Mouse (Mus musculus) limb, embryonic 13.5 days (tissue): ENCODE data around the gene Pgm5. TPM values are rescaled to one million over a fixed set of nuclear protein-coding genes. Genes with fewer than 3 reads are reported as not detected.

ENCODE experiments used
- ATAC-seq: fragments of 200-750 bp; cut with Nextera tagmentation; 2 replicates; pipeline ENCODE4 v1.8.0; 2017; ENCODE audit warnings: low read depth, moderate number of reproducible peaks, moderate TSS enrichment; ENCODE audit not compliant: low FRiP score
- H3K27ac ChIP-seq: fragments of 300-500 bp; sonication (generic); 2 replicates; pipeline ENCODE4 v1.5.1; 2015; ENCODE audit warnings: inconsistent platforms, mild to moderate bottlenecking, moderate library complexity
- H3K27me3 ChIP-seq: fragments of 300-500 bp; sonication (generic); 2 replicates; pipeline ENCODE4 v1.6.1; 2015; ENCODE audit warnings: mild to moderate bottlenecking, inconsistent platforms
- H3K36me3 ChIP-seq: fragments of 300-500 bp; sonication (generic); 2 replicates; pipeline ENCODE4 v1.6.1; 2015; ENCODE audit warnings: inconsistent platforms, mild to moderate bottlenecking, moderate library complexity
- H3K4me1 ChIP-seq: fragments of 300-500 bp; sonication (generic); 2 replicates; pipeline ENCODE4 v1.6.1; 2015; ENCODE audit warnings: inconsistent platforms
- H3K4me2 ChIP-seq: fragments of 300-500 bp; sonication (generic); replicated peaks from 2 replicates; pipeline ENCODE4 v1.6.1; 2015; ENCODE audit warnings: inconsistent platforms, mild to moderate bottlenecking, moderate library complexity
- H3K4me3 ChIP-seq: fragments of 300-500 bp; sonication (generic); 2 replicates; pipeline ENCODE4 v1.5.1; 2015; ENCODE audit warnings: moderate library complexity, mild to moderate bottlenecking, inconsistent platforms
- H3K9ac ChIP-seq: fragments of 300-500 bp; sonication (generic); 2 replicates; pipeline ENCODE4 v1.6.1; 2015; ENCODE audit warnings: mild to moderate bottlenecking, inconsistent platforms
- H3K9me3 ChIP-seq: fragments of 300-500 bp; sonication (generic); 2 replicates; pipeline ENCODE4 v1.6.1; 2016; ENCODE audit warnings: inconsistent platforms
- WGBS: fragments of 180-500 bp; shearing (Covaris S2); methylation state at CpG from one replicate; pipeline ENCODE4 v1.1.7; 2015; 5-methylcytosine and 5-hydroxymethylcytosine counted together
- polyA plus RNA-seq: library from polyadenylated mRNA; unstranded; fragments of >200 nt; fragmentation: Nextera tagmentation; extraction: Ambion mirVana; gene quantifications from 2 replicates; pipeline ENCODE4 v1.2.1, GENCODE M21; 2015

The Pgm5 gene
- polyA plus RNA-seq, 1 experiment from 2014 or later = 2.8 TPM

- no peaks in the 10 kb centered on the region for H3K27me3 ChIP-seq
- peaks cover 30% of the 10 kb centered on the region for H3K4me1 ChIP-seq
- H3K9me3 ChIP-seq = no peaks in the 10 kb centered on the region
- H3K4me3 ChIP-seq = no peak overlapping the region
- WGBS = 92% methylated on average over 7 of the region's 7 CpGs
- no peak overlapping the region for H3K4me2 ChIP-seq
- H3K36me3 ChIP-seq = no peaks in the 10 kb centered on the region
- no peak overlapping the region for H3K9ac ChIP-seq
- no peak for ATAC-seq
- no peak overlapping the region for H3K27ac ChIP-seq
Observed at GRCm38 (mm10) chr19:24752873-24753538, 108.6 kb downstream of the Pgm5 start.

DNA sequence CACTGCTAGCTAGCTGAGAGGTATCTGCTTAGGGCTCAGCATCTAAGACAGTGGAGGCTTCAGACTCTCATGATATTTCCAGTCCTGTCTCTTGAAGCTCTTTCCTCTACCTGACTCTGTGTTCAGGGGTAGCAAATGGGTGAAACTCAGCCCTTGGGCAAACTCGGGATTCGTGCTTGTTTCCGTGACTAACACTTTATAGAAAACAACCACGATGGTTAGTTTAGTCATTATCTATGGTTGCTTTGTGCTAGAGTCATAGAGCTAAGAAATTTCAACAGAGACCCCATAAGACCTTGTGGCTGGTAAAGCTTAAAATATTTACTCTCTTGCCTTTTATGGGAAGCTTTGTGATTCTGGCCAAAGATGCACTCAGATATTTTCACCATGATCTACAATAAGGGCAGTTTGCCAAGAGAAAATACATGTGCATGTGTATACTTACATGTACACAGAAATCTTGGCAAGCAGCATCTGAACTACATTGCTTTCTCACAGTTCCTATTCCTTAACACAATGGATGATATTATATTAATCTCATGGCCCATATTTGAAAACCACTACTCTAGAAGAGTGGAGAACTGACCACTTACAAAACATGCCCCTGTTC is 115.3 kb downstream of the Pgm5 start:
- H3K4me3 ChIP-seq = no peak overlapping the region
- 88% methylated on average over 4 of the region's 4 CpGs for WGBS
- no peak overlapping the region for H3K27ac ChIP-seq

DNA sequence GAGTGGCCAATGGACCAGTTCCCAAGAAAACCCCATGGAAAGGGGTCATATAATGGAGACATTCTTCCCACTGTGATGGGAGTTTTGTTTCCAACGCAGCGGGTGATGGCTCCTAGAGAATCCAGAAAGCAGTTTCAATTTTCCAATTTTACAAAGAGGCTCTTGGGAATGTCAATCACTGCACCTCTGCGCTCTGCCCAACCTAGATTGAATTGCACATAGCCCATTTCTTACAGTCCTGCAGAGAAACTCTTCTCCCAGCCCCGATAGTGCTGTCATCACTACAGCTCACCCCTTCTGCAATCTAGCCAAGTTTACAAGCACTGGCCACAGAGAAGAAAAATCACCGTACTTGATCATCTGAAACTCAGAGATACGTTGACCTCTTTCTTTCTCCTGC is 119.0 kb downstream of the Pgm5 start:
- no peak overlapping the region for H3K27ac ChIP-seq
- H3K9me3 ChIP-seq = no peaks in the 10 kb centered on the region
- H3K27me3 ChIP-seq = peaks cover 5% of the 10 kb centered on the region; the same call in 1 of the 2 replicates
- 0 out of 2 replicates have a peak, but pooled peaks cover 4% of the 10 kb centered on the region for H3K4me1 ChIP-seq
- no peak overlapping the region for H3K4me3 ChIP-seq
- no peak for ATAC-seq
- H3K4me2 ChIP-seq = no peak overlapping the region
- no peaks in the 10 kb centered on the region for H3K36me3 ChIP-seq
- WGBS = 82% methylated on average over 6 of the region's 6 CpGs
- H3K9ac ChIP-seq = no peak overlapping the region

More for the DNA sequence above, 115.3 kb downstream of the Pgm5 start:
- H3K4me1 ChIP-seq = no peaks in the 10 kb centered on the region
- H3K9ac ChIP-seq = no peak overlapping the region
- no peaks in the 10 kb centered on the region for H3K36me3 ChIP-seq
- ATAC-seq = no peak
- H3K27me3 ChIP-seq = no peaks in the 10 kb centered on the region
- H3K4me2 ChIP-seq = no peak overlapping the region
- no peaks in the 10 kb centered on the region for H3K9me3 ChIP-seq

- Histone ChIP-seq H3K4me3 (no peak overlapping the region), H3K27me3 (peaks cover 5% of the 10 kb centered on the region; the same call in 1 of the 2 replicates), H3K9ac (no peak overlapping the region), H3K36me3 (no peaks in the 10 kb centered on the region), H3K9me3 (no peaks in the 10 kb centered on the region), H3K4me2 (no peak overlapping the region), H3K4me1 (peaks cover 18% of the 10 kb centered on the region; the same call in 1 of the 2 replicates), H3K27ac (no peak overlapping the region)
- ATAC-seq = no peak
- WGBS = 72% methylated on average over 3 of the region's 3 CpGs
Observed at GRCm38 (mm10) chr19:24738786-24739185, 122.9 kb downstream of the Pgm5 start.

DNA sequence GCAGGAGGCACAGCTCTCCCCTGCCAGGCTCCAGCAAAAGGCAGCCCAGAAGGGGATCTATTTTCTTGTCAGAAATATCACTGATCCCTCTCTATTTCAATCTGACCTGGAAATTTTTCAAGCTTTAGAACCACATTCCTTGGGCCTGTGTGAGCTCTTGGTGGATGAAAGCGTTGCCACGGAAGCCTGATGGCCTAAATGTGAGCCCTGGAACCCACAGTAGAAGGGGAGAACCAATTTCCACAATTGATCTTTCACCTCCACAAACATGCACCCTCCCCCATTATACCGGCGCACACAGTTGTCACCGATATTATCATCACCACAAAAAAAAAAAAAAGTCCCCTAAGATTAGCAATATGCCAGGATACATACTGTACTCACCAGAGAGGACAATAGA is 123.6 kb downstream of the Pgm5 start:
- no peak overlapping the region for H3K9ac ChIP-seq
- H3K4me3 ChIP-seq = no peak overlapping the region
- H3K27me3 ChIP-seq = peaks cover 5% of the 10 kb centered on the region; the same call in 1 of the 2 replicates
- H3K4me1 ChIP-seq = peaks cover 18% of the 10 kb centered on the region; the same call in 1 of the 2 replicates
- no peak overlapping the region for H3K27ac ChIP-seq
- 87% methylated on average over 5 of the region's 5 CpGs for WGBS
- no peak overlapping the region for H3K4me2 ChIP-seq
- H3K9me3 ChIP-seq = no peaks in the 10 kb centered on the region
- no peak for ATAC-seq
- H3K36me3 ChIP-seq = no peaks in the 10 kb centered on the region

DNA sequence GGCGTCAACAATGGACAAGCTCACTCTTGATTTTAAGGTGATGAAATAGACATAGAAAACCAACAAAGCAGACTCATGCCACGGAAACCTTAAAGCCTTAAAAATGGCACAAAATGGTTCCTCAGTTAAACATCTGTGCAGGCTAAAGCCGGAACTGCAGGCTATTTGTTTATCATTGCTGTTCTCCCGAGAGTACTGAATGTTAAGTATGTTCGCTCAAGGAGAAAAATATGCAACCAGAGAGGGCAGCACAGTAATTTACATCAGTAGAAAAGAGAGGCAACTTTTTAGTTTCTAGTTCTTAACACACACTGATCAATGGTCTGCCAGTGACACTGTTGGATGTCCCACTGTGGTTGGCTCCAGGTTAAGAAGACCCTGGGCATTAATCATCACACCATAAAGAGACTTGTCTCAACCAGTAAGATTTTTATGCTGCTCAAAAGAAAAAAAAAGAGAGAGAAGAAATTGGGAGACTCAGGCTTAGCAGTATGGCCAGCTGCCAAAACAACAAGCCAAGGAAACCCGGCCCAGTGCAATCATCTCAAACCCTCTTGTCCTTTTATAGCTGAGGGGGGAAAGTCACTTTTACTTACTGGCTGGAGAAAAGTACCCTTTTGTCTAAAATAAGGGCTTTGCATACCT is 126.0 kb downstream of the Pgm5 start:
- Histone ChIP-seq H3K9me3 (no peaks in the 10 kb centered on the region), H3K4me1 (peaks cover 24% of the 10 kb centered on the region; the same call in 1 of the 2 replicates), H3K27ac (no peak overlapping the region), H3K27me3 (peaks cover 1% of the 10 kb centered on the region; the same call in 1 of the 2 replicates), H3K4me3 (no peak overlapping the region), H3K4me2 (no peak overlapping the region), H3K9ac (no peak overlapping the region), H3K36me3 (no peaks in the 10 kb centered on the region)
- 50% methylated on average over 6 of the region's 6 CpGs for WGBS
- peak; percentile 48; the same call in 1 of the 2 replicates for ATAC-seq

DNA sequence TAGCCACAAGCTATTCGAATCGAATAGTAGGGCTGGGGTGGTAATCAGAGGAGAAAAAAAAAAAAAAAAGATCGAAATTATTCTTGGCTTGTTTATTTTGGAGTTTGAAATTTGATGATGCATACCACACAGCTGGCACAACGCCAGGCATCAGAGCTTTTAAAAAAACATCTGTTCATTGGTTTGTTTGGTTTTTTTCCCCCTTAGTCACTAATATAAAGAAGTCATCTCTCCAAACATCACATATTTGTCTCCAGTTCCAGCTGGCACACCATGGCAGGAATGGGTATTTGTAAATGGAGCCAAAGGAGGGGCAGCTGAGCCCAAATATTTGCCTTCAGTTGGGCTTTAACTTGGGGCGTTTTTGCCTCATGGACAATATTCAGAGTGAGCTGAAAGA is 131.0 kb downstream of the Pgm5 start:
- 44% methylated on average over 5 of the region's 5 CpGs for WGBS
- Histone ChIP-seq H3K4me3 (no peak overlapping the region), H3K27me3 (no peaks in the 10 kb centered on the region), H3K27ac (no peak overlapping the region), H3K4me2 (no peak overlapping the region), H3K36me3 (no peaks in the 10 kb centered on the region), H3K9me3 (no peaks in the 10 kb centered on the region), H3K4me1 (peaks cover 17% of the 10 kb centered on the region; the same call in 1 of the 2 replicates), H3K9ac (no peak overlapping the region)
- ATAC-seq = no peak

DNA sequence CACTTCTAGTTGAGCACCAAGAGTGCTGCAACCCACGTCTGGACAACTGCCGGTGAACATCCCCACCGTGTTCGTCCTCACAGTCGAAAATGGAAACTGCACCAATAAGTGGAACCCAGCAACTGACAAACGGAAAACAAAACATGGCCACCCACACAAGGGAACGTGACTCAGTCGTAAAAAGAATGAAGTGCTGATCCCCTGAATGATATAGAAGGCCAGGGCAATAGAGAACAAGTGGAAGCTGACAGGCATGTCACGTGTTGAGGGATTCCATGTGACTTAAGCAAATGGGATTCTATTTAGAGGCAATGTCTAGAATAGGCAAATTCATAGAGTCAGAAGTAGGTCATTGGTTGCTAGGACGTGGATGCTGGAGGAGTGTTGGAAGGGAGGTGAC is 137.3 kb downstream of the Pgm5 start:
- Histone ChIP-seq H3K4me1 (no peaks in the 10 kb centered on the region), H3K4me3 (no peak overlapping the region), H3K9ac (no peak overlapping the region), H3K36me3 (no peaks in the 10 kb centered on the region), H3K27me3 (no peaks in the 10 kb centered on the region), H3K4me2 (no peak overlapping the region), H3K27ac (no peak overlapping the region), H3K9me3 (no peaks in the 10 kb centered on the region)
- ATAC-seq = no peak
- WGBS = 79% methylated on average over 10 of the region's 10 CpGs

GRCm38 (mm10) chr19:24720448-24720847 is 141.2 kb downstream of the Pgm5 start:
- H3K9me3 ChIP-seq = peaks cover 6% of the 10 kb centered on the region; the same call in 1 of the 2 replicates
- H3K36me3 ChIP-seq = no peaks in the 10 kb centered on the region
- no peak overlapping the region for H3K27ac ChIP-seq
- no peak overlapping the region for H3K4me3 ChIP-seq
- ATAC-seq = no peak
- H3K4me2 ChIP-seq = no peak overlapping the region
- H3K9ac ChIP-seq = no peak overlapping the region
- no peaks in the 10 kb centered on the region for H3K27me3 ChIP-seq
- H3K4me1 ChIP-seq = no peaks in the 10 kb centered on the region

GRCm38 (mm10) chr19:24719504-24719903 is 142.2 kb downstream of the Pgm5 start:
- no peak for ATAC-seq
- Histone ChIP-seq H3K36me3 (no peaks in the 10 kb centered on the region), H3K4me2 (no peak overlapping the region), H3K27me3 (no peaks in the 10 kb centered on the region), H3K27ac (no peak overlapping the region), H3K4me3 (no peak overlapping the region), H3K9me3 (peaks cover 6% of the 10 kb centered on the region; the same call in 1 of the 2 replicates), H3K4me1 (no peaks in the 10 kb centered on the region), H3K9ac (no peak overlapping the region)
- 85% methylated on average over 4 of the region's 4 CpGs for WGBS

DNA sequence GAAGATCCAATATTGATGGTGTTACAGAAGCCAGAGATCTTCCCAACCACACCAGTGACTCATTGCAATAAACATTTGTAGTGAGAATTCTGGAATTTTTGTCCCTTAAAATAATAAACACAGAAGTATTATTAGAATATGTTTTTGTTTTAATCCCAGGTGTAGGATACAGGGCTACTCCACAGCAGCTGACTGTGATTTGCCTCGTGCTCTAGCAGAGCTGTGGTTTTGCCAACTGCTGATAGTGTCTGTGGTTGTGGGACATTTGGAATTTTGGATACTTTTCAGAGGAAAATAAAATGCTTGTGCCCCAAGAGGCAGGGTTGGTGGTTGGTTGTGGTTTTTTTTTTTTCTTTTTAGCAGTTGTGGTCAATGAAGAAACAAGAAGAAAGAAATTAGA is 143.6 kb downstream of the Pgm5 start:
- Histone ChIP-seq H3K27me3 (no peaks in the 10 kb centered on the region), H3K27ac (no peak overlapping the region), H3K4me3 (no peak overlapping the region), H3K36me3 (no peaks in the 10 kb centered on the region), H3K9me3 (peaks cover 6% of the 10 kb centered on the region; the same call in 1 of the 2 replicates), H3K9ac (no peak overlapping the region), H3K4me2 (no peak overlapping the region), H3K4me1 (no peaks in the 10 kb centered on the region)
- ATAC-seq = no peak
- WGBS = 63% methylated on average over 1 of the region's 1 CpGs

GRCm38 (mm10) chr19:24716303-24717097 is 145.2 kb downstream of the Pgm5 start:
- Histone ChIP-seq H3K4me2 (no peak overlapping the region), H3K4me3 (no peak overlapping the region), H3K27me3 (no peaks in the 10 kb centered on the region), H3K9me3 (peaks cover 6% of the 10 kb centered on the region; the same call in 1 of the 2 replicates), H3K36me3 (no peaks in the 10 kb centered on the region), H3K9ac (no peak overlapping the region), H3K27ac (no peak overlapping the region), H3K4me1 (no peaks in the 10 kb centered on the region)
- ATAC-seq = no peak
- WGBS = 59% methylated on average over 7 of the region's 7 CpGs
